Mouse (Mus musculus): ENCODE measurements around the gene Il5ra.

Gene Il5ra

GRCm38 (mm10) chr6:106748887-106749388 lies at the start of gene Il5ra:
Gene Il5ra (minus strand): TSS chr6:106749037.
- in situ Hi-C loops (cut with MboI; ENCODE audit: unreplicated experiment in 2 of 2) = loop anchor here (25.0 kb wide), 3 partner anchors 1438 to 1813 kb away; partner anchors contain the start of genes Itpr1 (in 1 of the 2) and Sumf1 (in 1 of the 2)

GRCm38 (mm10) chr6:106794094-106794814 lies 45.4 kb upstream of the Il5ra start:
- in situ Hi-C loops (cut with MboI; ENCODE audit: unreplicated experiment in 2 of 2) = loop anchor here (5.0 to 10.0 kb wide), 3 partner anchors 52 to 79 kb away; no protein-coding TSS in a partner anchor

GRCm38 (mm10) chr6:106793621-106794020 lies 44.8 kb upstream of the Il5ra start:
- in situ Hi-C loops (cut with MboI; ENCODE audit: unreplicated experiment in 2 of 2) = loop anchor here (5.0 to 10.0 kb wide), 3 partner anchors 51 to 79 kb away; no protein-coding TSS in a partner anchor

- in situ Hi-C loops (cut with MboI; ENCODE audit: unreplicated experiment in 2 of 2) = loop anchor here (5.0 to 10.0 kb wide), 3 partner anchors 51 to 78 kb away; no protein-coding TSS in a partner anchor
Measured at GRCm38 (mm10) chr6:106793088-106793487, 44.3 kb upstream of the Il5ra start.

- in situ Hi-C loops (cut with MboI; ENCODE audit: unreplicated experiment in 2 of 2) = loop anchor here (5.0 to 10.0 kb wide), 3 partner anchors 50 to 78 kb away; no protein-coding TSS in a partner anchor
Measured at GRCm38 (mm10) chr6:106792486-106792885, 43.6 kb upstream of the Il5ra start.

- in situ Hi-C loops (cut with MboI; ENCODE audit: unreplicated experiment in 2 of 2) = loop anchor here (5.0 to 10.0 kb wide), 3 partner anchors 49 to 77 kb away; no protein-coding TSS in a partner anchor
Measured at GRCm38 (mm10) chr6:106791429-106791828, 42.6 kb upstream of the Il5ra start.

GRCm38 (mm10) chr6:106787138-106787537 lies 38.3 kb upstream of the Il5ra start:
- in situ Hi-C loops (cut with MboI; ENCODE audit: unreplicated experiment in 2 of 2) = no loop called here

GRCm38 (mm10) chr6:106770046-106770445 lies 21.2 kb upstream of the Il5ra start:
- in situ Hi-C loops (cut with MboI; ENCODE audit: unreplicated experiment in 2 of 2) = no loop called here

GRCm38 (mm10) chr6:106769290-106769866 lies 20.5 kb upstream of the Il5ra start:
- in situ Hi-C loops (cut with MboI; ENCODE audit: unreplicated experiment in 2 of 2) = no loop called here

- in situ Hi-C loops (cut with MboI; ENCODE audit: unreplicated experiment in 2 of 2) = no loop called here
Measured at GRCm38 (mm10) chr6:106768640-106769289, 19.9 kb upstream of the Il5ra start, which contains the start of gene Trnt1. Gene Trnt1 (plus strand): TSS chr6:106769120.

GRCm38 (mm10) chr6:106766774-106767173 lies 17.9 kb upstream of the Il5ra start:
- in situ Hi-C loops (cut with MboI; ENCODE audit: unreplicated experiment in 2 of 2) = no loop called here

GRCm38 (mm10) chr6:106765892-106766291 lies 17.1 kb upstream of the Il5ra start:
- in situ Hi-C loops (cut with MboI; ENCODE audit: unreplicated experiment in 2 of 2) = no loop called here

- in situ Hi-C loops (cut with MboI; ENCODE audit: unreplicated experiment in 2 of 2) = no loop called here
Measured at GRCm38 (mm10) chr6:106761486-106761885, 12.6 kb upstream of the Il5ra start.

GRCm38 (mm10) chr6:106760473-106761218 lies 11.8 kb upstream of the Il5ra start:
- in situ Hi-C loops (cut with MboI; ENCODE audit: unreplicated experiment in 2 of 2) = no loop called here

GRCm38 (mm10) chr6:106758299-106758698 lies 9.5 kb upstream of the Il5ra start:
- in situ Hi-C loops (cut with MboI; ENCODE audit: unreplicated experiment in 2 of 2) = no loop called here

GRCm38 (mm10) chr6:106750291-106750690 lies 1.5 kb upstream of the Il5ra start:
- in situ Hi-C loops (cut with MboI; ENCODE audit: unreplicated experiment in 2 of 2) = no loop called here

- in situ Hi-C loops (cut with MboI; ENCODE audit: unreplicated experiment in 2 of 2) = loop anchor here (25.0 kb wide), 3 partner anchors 1439 to 1814 kb away; partner anchors contain the start of genes Itpr1 (in 1 of the 2) and Sumf1 (in 1 of the 2)
Measured at GRCm38 (mm10) chr6:106747804-106748203, 1.0 kb downstream of the Il5ra start.

GRCm38 (mm10) chr6:106747251-106747650 lies 1.6 kb downstream of the Il5ra start:
- in situ Hi-C loops (cut with MboI; ENCODE audit: unreplicated experiment in 2 of 2) = loop anchor here (25.0 kb wide), 3 partner anchors 1440 to 1815 kb away; partner anchors contain the start of genes Itpr1 (in 1 of the 2) and Sumf1 (in 1 of the 2)

- in situ Hi-C loops (cut with MboI; ENCODE audit: unreplicated experiment in 2 of 2) = loop anchor here (25.0 kb wide), 3 partner anchors 1441 to 1816 kb away; partner anchors contain the start of genes Itpr1 (in 1 of the 2) and Sumf1 (in 1 of the 2)
Measured at GRCm38 (mm10) chr6:106745673-106746394, 3.0 kb downstream of the Il5ra start.

Measured in v-Abl transformed pro-B cells (cell line).